Mouse (Mus musculus) liver, adult 2 months (tissue): ENCODE results near the gene Tacc3. TPM values are rescaled to one million over a fixed set of nuclear protein-coding genes. Genes with fewer than 3 reads are reported as not detected.

Experiments
- DNase-seq: peaks from one replicate; pipeline ENCODE4 v3.0.0-alpha.2; 2011; ENCODE audit warnings: low read depth, low spot score; ENCODE audit errors: extremely low read depth
- H3K27ac ChIP-seq: fragments of 200-500 bp; replicated peaks from 2 replicates; pipeline ENCODE4 v1.5.1; 2012; ENCODE audit warnings: low read depth, mild to moderate bottlenecking, control low read depth, inconsistent platforms, low read length; ENCODE audit not compliant: insufficient read depth
- H3K27me3 ChIP-seq: fragments of 200-500 bp; 2 replicates; pipeline ENCODE4 v1.6.1; 2012; ENCODE audit warnings: mild to moderate bottlenecking, moderate library complexity, low read length, inconsistent platforms; ENCODE audit not compliant: control insufficient read depth, insufficient read depth
- H3K36me3 ChIP-seq: fragments of 200-500 bp; 2 replicates; pipeline ENCODE4 v1.6.1; 2012; ENCODE audit warnings: low read length, inconsistent platforms; ENCODE audit not compliant: control insufficient read depth, insufficient read depth
- H3K4me1 ChIP-seq: fragments of 200-500 bp; 2 replicates; pipeline ENCODE4 v1.6.1; 2011; ENCODE audit warnings: low read length; ENCODE audit not compliant: control insufficient read depth, insufficient read depth
- H3K4me3 ChIP-seq: fragments of 200-500 bp; 2 replicates; pipeline ENCODE4 v1.5.1; 2011; ENCODE audit warnings: low read depth, mild to moderate bottlenecking, control low read depth, low read length, moderate library complexity; ENCODE audit not compliant: insufficient read depth
- H3K79me2 ChIP-seq: fragments of 200-500 bp; 2 replicates; pipeline ENCODE4 v1.6.1; 2012; ENCODE audit warnings: inconsistent platforms, mild to moderate bottlenecking, low read length, moderate library complexity; ENCODE audit not compliant: control insufficient read depth, insufficient read depth
- H3K9ac ChIP-seq: fragments of 200-500 bp; 2 replicates; pipeline ENCODE4 v1.6.1; 2012; ENCODE audit warnings: low read depth, mild to moderate bottlenecking, control low read depth, inconsistent platforms, low read length
- CTCF ChIP-seq: fragments of 200-500 bp; IDR thresholded peaks from 2 replicates; pipeline ENCODE4 v1.5.1; 2011; ENCODE audit warnings: low read depth, low read length, control low read depth
- POLR2A ChIP-seq: fragments of 200-500 bp; IDR thresholded peaks from 2 replicates; pipeline ENCODE4 v1.6.1; 2011; ENCODE audit warnings: low read length, control low read depth; ENCODE audit not compliant: insufficient read depth; ENCODE audit errors: extremely low read depth
- WGBS: fragments of 180-500 bp; shearing (Covaris S2); methylation state at CpG from one replicate; pipeline ENCODE4 v1.1.7; 2018; 5-methylcytosine and 5-hydroxymethylcytosine counted together
- polyA plus RNA-seq: library from polyadenylated mRNA; depleted of rRNA; stranded (reverse); fragments of >200 nt; gene quantifications from 2 replicates; pipeline ENCODE4 v1.2.3, GENCODE M21; 2012
- total RNA-seq: library from RNA; depleted of rRNA; stranded (reverse); fragments of >200 nt; gene quantifications from 2 replicates; pipeline ENCODE4 v1.2.3, GENCODE M21; 2014

Tacc3 gene
- total and polyA plus RNA-seq, 2 experiments, result 0.92 to 1.3 TPM

GRCm38 (mm10) chr5:33716467-33716866, 58.5 kb downstream of the Tacc3 start:
- Histone ChIP-seq H3K27me3 (no peaks in the 10 kb centered on the region), H3K4me1 (peaks cover 7% of the 10 kb centered on the region), H3K36me3 (no peaks in the 10 kb centered on the region), H3K79me2 (no peaks in the 10 kb centered on the region), H3K27ac (no peak overlapping the region), H3K4me3 (no peak overlapping the region), H3K9ac (no peak overlapping the region)
- WGBS, result 91% methylated on average over 6 of the region's 6 CpGs
- TF ChIP-seq POLR2A, result no peak
- no peak for TF ChIP-seq CTCF
- DNase-seq, result no peak

- no peaks in the 10 kb centered on the region for H3K27me3 ChIP-seq
- H3K4me3 ChIP-seq, result no peak overlapping the region
- no peak overlapping the region for H3K27ac ChIP-seq
- WGBS, result 96% methylated on average over 5 of the region's 5 CpGs
- DNase-seq, result no peak
- peaks cover 17% of the 10 kb centered on the region; the same call in 1 of the 2 replicates for H3K79me2 ChIP-seq
- H3K4me1 ChIP-seq, result peaks cover 7% of the 10 kb centered on the region
- TF ChIP-seq POLR2A, result no peak
- no peak for TF ChIP-seq CTCF
- no peak overlapping the region for H3K9ac ChIP-seq
- no peaks in the 10 kb centered on the region for H3K36me3 ChIP-seq
These were observed 60.5 kb downstream of the Tacc3 start for GRCm38 (mm10) chr5:33718460-33718859.

GRCm38 (mm10) chr5:33720852-33721490, 63.0 kb downstream of the Tacc3 start:
- Histone ChIP-seq H3K27me3 (no peaks in the 10 kb centered on the region), H3K9ac (peak overlapping the region; percentile 89), H3K27ac (peak overlapping the region; percentile 83), H3K79me2 (peaks cover 26% of the 10 kb centered on the region; the same call in 1 of the 2 replicates), H3K4me3 (peak overlapping the region; percentile 97), H3K36me3 (no peaks in the 10 kb centered on the region), H3K4me1 (peaks cover 22% of the 10 kb centered on the region)
- DNase-seq, result peak; percentile 79
- WGBS, result 15% methylated on average over 8 of the region's 8 CpGs
- TF ChIP-seq POLR2A, result no peak
- TF ChIP-seq CTCF, result no peak

- no peaks in the 10 kb centered on the region for H3K27me3 ChIP-seq
- H3K4me1 ChIP-seq, result peaks cover 28% of the 10 kb centered on the region
- H3K36me3 ChIP-seq, result no peaks in the 10 kb centered on the region
- WGBS, result under 1% methylated on average over 67 of the region's 73 CpGs
- TF ChIP-seq CTCF, result 0 out of 2 replicates have a peak, but pooled peaks have one; percentile 7
- peak; percentile 91 for TF ChIP-seq POLR2A
- peak within 1 kb of the TSS; percentile 89 for H3K9ac ChIP-seq
- H3K4me3 ChIP-seq, result peak within 1 kb of the TSS; percentile 97
- peaks cover 31% of the 10 kb centered on the region; the same call in 1 of the 2 replicates for H3K79me2 ChIP-seq
- peak; percentile 54 for DNase-seq
- peak within 1 kb of the TSS; percentile 94 for H3K27ac ChIP-seq
These were observed 63.8 kb downstream of the Tacc3 start, which contains the start of gene Fgfr3 for GRCm38 (mm10) chr5:33721541-33722265. Fgfr3 (plus strand) TSS chr5:33721674.

GRCm38 (mm10) chr5:33722266-33723018, 64.5 kb downstream of the Tacc3 start:
- peak overlapping the region; percentile 94 for H3K27ac ChIP-seq
- no peak for TF ChIP-seq CTCF
- TF ChIP-seq POLR2A, result no peak

More at GRCm38 (mm10) chr5:33722266-33723018, 64.5 kb downstream of the Tacc3 start:
- no peaks in the 10 kb centered on the region for H3K27me3 ChIP-seq
- H3K4me3 ChIP-seq, result peak overlapping the region; percentile 97
- under 1% methylated on average over 53 of the region's 53 CpGs for WGBS
- H3K9ac ChIP-seq, result peak overlapping the region; percentile 89
- peak; percentile 40 for DNase-seq
- H3K79me2 ChIP-seq, result peaks cover 31% of the 10 kb centered on the region; the same call in 1 of the 2 replicates
- H3K4me1 ChIP-seq, result peaks cover 31% of the 10 kb centered on the region
- H3K36me3 ChIP-seq, result no peaks in the 10 kb centered on the region
